Mouse (Mus musculus): ENCODE data around the gene Lgals8. TPM values are rescaled to one million over a fixed set of nuclear protein-coding genes. Genes with fewer than 3 reads are reported as not detected.

Gene Lgals8
- polyA plus RNA-seq, 1 experiment: 115 TPM

DNA sequence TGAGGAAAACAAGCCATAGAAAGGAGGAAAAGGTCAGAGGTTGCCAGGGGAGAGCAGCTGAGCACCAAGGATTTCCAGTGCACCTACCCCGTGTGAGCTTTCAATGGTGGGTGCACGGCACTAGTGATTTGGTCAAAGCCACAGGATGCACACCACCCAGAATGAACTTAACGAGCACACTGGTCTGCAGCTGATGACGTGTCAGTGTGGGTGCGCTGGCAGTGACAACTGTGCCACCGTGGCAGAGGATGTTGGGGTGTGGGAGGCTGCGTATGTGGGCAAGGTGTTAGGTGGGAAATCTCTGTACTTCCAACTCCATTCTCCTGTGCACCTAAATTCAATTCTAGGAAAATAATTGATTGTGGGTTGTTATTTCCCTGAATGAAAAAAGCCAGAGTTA, 34.4 kb upstream of the Lgals8 start:
- peak overlapping the region; percentile 50; the same call in 1 of the 2 replicates for H3K4me3 ChIP-seq (ENCODE audit: control insufficient read depth, low read depth, low read length)
- TF ChIP-seq POLR2A (IDR thresholded peaks at IDR 0.05; ENCODE audit: control insufficient read depth, low read depth, low read length): no peak
- TF ChIP-seq CTCF (IDR thresholded peaks at IDR 0.05; ENCODE audit: control insufficient read depth, insufficient read depth, insufficient replicate concordance, low read depth, low read length): no peak
- H3K36me3 ChIP-seq (ENCODE audit: control insufficient read depth, insufficient read depth, low read length): no peaks in the 10 kb centered on the region
- peaks cover 2% of the 10 kb centered on the region; the same call in 1 of the 2 replicates for H3K4me1 ChIP-seq (ENCODE audit: control insufficient read depth, insufficient read depth, low read length)
- H3K27me3 ChIP-seq (ENCODE audit: control insufficient read depth, insufficient read depth, low read length): no peaks in the 10 kb centered on the region
- H3K27ac ChIP-seq (ENCODE audit: control insufficient read depth, insufficient read depth, low read depth, low read length): no peak overlapping the region

DNA sequence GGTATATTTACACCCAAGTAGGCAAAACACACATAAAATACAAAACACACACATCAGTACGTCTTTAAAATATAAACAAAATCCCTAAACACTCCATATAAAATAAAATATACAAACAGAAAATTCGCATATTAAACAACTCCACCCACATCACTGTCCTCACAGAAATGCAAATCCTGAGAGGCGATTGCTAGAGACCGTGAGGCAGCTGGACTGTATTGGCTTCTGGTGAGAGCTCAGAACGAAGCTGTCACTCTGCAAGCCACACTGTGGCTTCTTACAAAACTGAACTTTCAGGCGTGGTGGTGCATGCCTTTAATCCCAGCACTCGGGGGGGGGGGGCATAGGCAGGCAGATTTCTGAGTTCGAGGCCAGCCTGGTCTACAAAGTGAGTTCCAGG, 33.1 kb upstream of the Lgals8 start:
- Histone ChIP-seq H3K36me3 (ENCODE audit: control insufficient read depth, insufficient read depth, low read length) (no peaks in the 10 kb centered on the region), H3K4me3 (ENCODE audit: control insufficient read depth, low read depth, low read length) (no peak overlapping the region), H3K4me1 (ENCODE audit: control insufficient read depth, insufficient read depth, low read length) (peaks cover 2% of the 10 kb centered on the region; the same call in 1 of the 2 replicates), H3K27ac (ENCODE audit: control insufficient read depth, insufficient read depth, low read depth, low read length) (no peak overlapping the region), H3K27me3 (ENCODE audit: control insufficient read depth, insufficient read depth, low read length) (no peaks in the 10 kb centered on the region)
- no peak for TF ChIP-seq CTCF (IDR thresholded peaks at IDR 0.05; ENCODE audit: control insufficient read depth, insufficient read depth, insufficient replicate concordance, low read depth, low read length)

DNA sequence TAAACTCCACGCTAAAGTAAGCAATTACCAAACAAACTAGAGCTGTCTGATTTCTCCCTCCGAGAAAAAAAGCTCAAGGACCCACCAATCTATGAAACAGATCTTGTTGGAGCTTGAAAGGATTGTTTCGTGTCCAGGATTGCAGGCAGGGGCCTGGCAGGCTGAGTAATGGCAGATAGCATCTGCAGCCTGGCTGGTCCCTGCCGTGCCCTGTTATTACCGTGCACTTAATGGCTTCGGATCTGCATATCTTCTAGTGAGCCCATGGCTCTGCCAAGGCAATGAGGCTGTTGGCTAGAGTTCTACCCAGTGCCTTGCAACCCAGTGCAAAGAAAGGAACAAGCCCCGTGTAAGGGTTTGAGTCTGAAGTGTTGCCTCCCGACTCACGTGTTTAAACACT, 30.0 kb upstream of the Lgals8 start:
- no peak overlapping the region for H3K4me3 ChIP-seq (ENCODE audit: control insufficient read depth, low read depth, low read length)
- H3K4me1 ChIP-seq (ENCODE audit: control insufficient read depth, insufficient read depth, low read length): peaks cover 2% of the 10 kb centered on the region; the same call in 1 of the 2 replicates
- no peaks in the 10 kb centered on the region for H3K27me3 ChIP-seq (ENCODE audit: control insufficient read depth, insufficient read depth, low read length)
- no peaks in the 10 kb centered on the region for H3K36me3 ChIP-seq (ENCODE audit: control insufficient read depth, insufficient read depth, low read length)
- TF ChIP-seq POLR2A (IDR thresholded peaks at IDR 0.05; ENCODE audit: control insufficient read depth, low read depth, low read length) (no peak), CTCF (IDR thresholded peaks at IDR 0.05; ENCODE audit: control insufficient read depth, insufficient read depth, insufficient replicate concordance, low read depth, low read length) (no peak)
- H3K27ac ChIP-seq (ENCODE audit: control insufficient read depth, insufficient read depth, low read depth, low read length): no peak overlapping the region

DNA sequence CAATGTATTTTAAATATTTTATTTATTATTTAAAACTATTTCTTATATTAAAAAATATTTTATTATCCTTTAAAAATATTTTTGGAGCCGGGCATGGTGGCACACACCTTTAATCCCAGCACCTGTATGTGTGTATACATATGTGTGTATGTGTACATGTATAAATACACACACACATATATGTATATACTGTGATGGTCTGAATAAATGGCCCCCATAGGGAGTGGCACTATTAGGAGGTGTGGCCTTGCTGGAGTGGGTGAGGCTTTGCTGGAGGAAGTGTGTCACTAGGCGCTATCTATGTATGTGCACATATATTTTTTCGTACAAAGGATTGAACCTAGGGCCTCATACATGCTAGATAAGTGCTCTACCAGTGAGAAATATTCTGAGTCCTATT, 27.8 kb upstream of the Lgals8 start:
- Histone ChIP-seq H3K4me3 (ENCODE audit: control insufficient read depth, low read depth, low read length) (no peak overlapping the region), H3K27ac (ENCODE audit: control insufficient read depth, insufficient read depth, low read depth, low read length) (no peak overlapping the region), H3K4me1 (ENCODE audit: control insufficient read depth, insufficient read depth, low read length) (peaks cover 2% of the 10 kb centered on the region; the same call in 1 of the 2 replicates), H3K36me3 (ENCODE audit: control insufficient read depth, insufficient read depth, low read length) (no peaks in the 10 kb centered on the region), H3K27me3 (ENCODE audit: control insufficient read depth, insufficient read depth, low read length) (no peaks in the 10 kb centered on the region)
- TF ChIP-seq POLR2A (IDR thresholded peaks at IDR 0.05; ENCODE audit: control insufficient read depth, low read depth, low read length) (no peak), CTCF (IDR thresholded peaks at IDR 0.05; ENCODE audit: control insufficient read depth, insufficient read depth, insufficient replicate concordance, low read depth, low read length) (no peak)

- H3K36me3 ChIP-seq (ENCODE audit: control insufficient read depth, insufficient read depth, low read length): no peaks in the 10 kb centered on the region
- no peaks in the 10 kb centered on the region for H3K27me3 ChIP-seq (ENCODE audit: control insufficient read depth, insufficient read depth, low read length)
- H3K4me3 ChIP-seq (ENCODE audit: control insufficient read depth, low read depth, low read length): no peak overlapping the region
- no peak for TF ChIP-seq POLR2A (IDR thresholded peaks at IDR 0.05; ENCODE audit: control insufficient read depth, low read depth, low read length)
- no peak for TF ChIP-seq CTCF (IDR thresholded peaks at IDR 0.05; ENCODE audit: control insufficient read depth, insufficient read depth, insufficient replicate concordance, low read depth, low read length)
- H3K4me1 ChIP-seq (ENCODE audit: control insufficient read depth, insufficient read depth, low read length): no peaks in the 10 kb centered on the region
- no peak overlapping the region for H3K27ac ChIP-seq (ENCODE audit: control insufficient read depth, insufficient read depth, low read depth, low read length)
Observed at GRCm38 (mm10) chr13:12485640-12486039, 20.9 kb upstream of the Lgals8 start.

- Histone ChIP-seq H3K4me3 (ENCODE audit: control insufficient read depth, low read depth, low read length) (no peak overlapping the region), H3K4me1 (ENCODE audit: control insufficient read depth, insufficient read depth, low read length) (no peaks in the 10 kb centered on the region), H3K27ac (ENCODE audit: control insufficient read depth, insufficient read depth, low read depth, low read length) (no peak overlapping the region), H3K27me3 (ENCODE audit: control insufficient read depth, insufficient read depth, low read length) (no peaks in the 10 kb centered on the region), H3K36me3 (ENCODE audit: control insufficient read depth, insufficient read depth, low read length) (no peaks in the 10 kb centered on the region)
- TF ChIP-seq CTCF (IDR thresholded peaks at IDR 0.05; ENCODE audit: control insufficient read depth, insufficient read depth, insufficient replicate concordance, low read depth, low read length) (no peak), POLR2A (IDR thresholded peaks at IDR 0.05; ENCODE audit: control insufficient read depth, low read depth, low read length) (no peak)
Observed at GRCm38 (mm10) chr13:12485197-12485596, 20.5 kb upstream of the Lgals8 start.

- H3K36me3 ChIP-seq (ENCODE audit: control insufficient read depth, insufficient read depth, low read length): no peaks in the 10 kb centered on the region
- H3K27ac ChIP-seq (ENCODE audit: control insufficient read depth, insufficient read depth, low read depth, low read length): no peak overlapping the region
- no peaks in the 10 kb centered on the region for H3K27me3 ChIP-seq (ENCODE audit: control insufficient read depth, insufficient read depth, low read length)
- H3K4me3 ChIP-seq (ENCODE audit: control insufficient read depth, low read depth, low read length): no peak overlapping the region
- H3K4me1 ChIP-seq (ENCODE audit: control insufficient read depth, insufficient read depth, low read length): no peaks in the 10 kb centered on the region
- no peak for TF ChIP-seq CTCF (IDR thresholded peaks at IDR 0.05; ENCODE audit: control insufficient read depth, insufficient read depth, insufficient replicate concordance, low read depth, low read length)
- no peak for TF ChIP-seq POLR2A (IDR thresholded peaks at IDR 0.05; ENCODE audit: control insufficient read depth, low read depth, low read length)
Observed at GRCm38 (mm10) chr13:12479802-12480201, 15.1 kb upstream of the Lgals8 start.

DNA sequence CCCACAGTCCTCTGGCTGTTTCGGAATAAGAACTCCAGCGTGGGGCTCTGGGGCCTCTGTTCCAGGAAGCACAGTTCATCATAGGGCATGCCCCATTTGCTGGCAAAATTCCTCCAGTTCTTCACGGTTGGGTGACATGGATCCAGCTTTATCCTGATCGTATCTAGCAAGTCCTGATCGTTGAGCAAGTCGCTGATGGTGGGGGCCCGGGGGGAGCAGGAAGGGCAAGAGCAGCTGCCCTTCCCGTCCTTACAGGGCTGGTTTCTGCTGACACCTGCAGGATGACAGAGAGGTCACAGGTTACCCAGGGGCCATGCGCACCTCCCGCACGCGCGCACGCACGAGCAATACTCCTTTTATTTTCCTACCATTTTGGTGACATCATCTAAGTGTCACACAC, 13.6 kb upstream of the Lgals8 start:
- TF ChIP-seq CTCF (IDR thresholded peaks at IDR 0.05; ENCODE audit: control insufficient read depth, insufficient read depth, insufficient replicate concordance, low read depth, low read length) (no peak), POLR2A (IDR thresholded peaks at IDR 0.05; ENCODE audit: control insufficient read depth, low read depth, low read length) (no peak)
- Histone ChIP-seq H3K4me3 (ENCODE audit: control insufficient read depth, low read depth, low read length) (no peak overlapping the region), H3K4me1 (ENCODE audit: control insufficient read depth, insufficient read depth, low read length) (no peaks in the 10 kb centered on the region), H3K27ac (ENCODE audit: control insufficient read depth, insufficient read depth, low read depth, low read length) (no peak overlapping the region), H3K27me3 (ENCODE audit: control insufficient read depth, insufficient read depth, low read length) (no peaks in the 10 kb centered on the region), H3K36me3 (ENCODE audit: control insufficient read depth, insufficient read depth, low read length) (no peaks in the 10 kb centered on the region)

Data from testis, adult 2 months (tissue).